Mouse (Mus musculus) cerebellum, adult 8-10 months (tissue): ENCODE measurements around the gene Dnase1l1.

Source experiments
- DNase-seq: peaks from one replicate; pipeline ENCODE4 v3.0.0; 2022

Gene Dnase1l1

GRCm38 (mm10) chrX:74269736-74270061, 12.4 kb downstream of the Dnase1l1 start:
- DNase-seq, result peak; percentile 34

GRCm38 (mm10) chrX:74257746-74258145, 24.4 kb downstream of the Dnase1l1 start:
- DNase-seq, result no peak

GRCm38 (mm10) chrX:74254888-74255565, 27.1 kb downstream of the Dnase1l1 start:
- DNase-seq, result no peak

GRCm38 (mm10) chrX:74254153-74254887, 27.8 kb downstream of the Dnase1l1 start, which contains the start of gene Emd:
Gene Emd, plus strand, starts transcription at chrX:74254687.
- DNase-seq, result peak; percentile 82

GRCm38 (mm10) chrX:74249615-74250014, 32.5 kb downstream of the Dnase1l1 start, which contains the start of gene Flna:
Gene Flna, minus strand, starts transcription at chrX:74249820.
- peak; percentile 67 for DNase-seq

GRCm38 (mm10) chrX:74248651-74249050, 33.5 kb downstream of the Dnase1l1 start:
- DNase-seq, result peak; percentile 50

GRCm38 (mm10) chrX:74246693-74247092, 35.4 kb downstream of the Dnase1l1 start:
- peak; percentile 28 for DNase-seq

GRCm38 (mm10) chrX:74246213-74246681, 35.9 kb downstream of the Dnase1l1 start:
- DNase-seq, result peak; percentile 78

GRCm38 (mm10) chrX:74245687-74246086, 36.5 kb downstream of the Dnase1l1 start:
- peak; percentile 66 for DNase-seq

GRCm38 (mm10) chrX:74245107-74245506, 37.0 kb downstream of the Dnase1l1 start:
- DNase-seq, result no peak

GRCm38 (mm10) chrX:74244614-74245083, 37.5 kb downstream of the Dnase1l1 start:
- no peak for DNase-seq

- no peak for DNase-seq
These were observed 38.3 kb downstream of the Dnase1l1 start for GRCm38 (mm10) chrX:74243807-74244206.

- DNase-seq, result no peak
These were observed 38.7 kb downstream of the Dnase1l1 start for GRCm38 (mm10) chrX:74243396-74243795.

- no peak for DNase-seq
These were observed 41.8 kb downstream of the Dnase1l1 start for GRCm38 (mm10) chrX:74240332-74240731.

- DNase-seq, result no peak
These were observed 48.9 kb downstream of the Dnase1l1 start for GRCm38 (mm10) chrX:74233196-74233595.

GRCm38 (mm10) chrX:74230038-74230437, 52.1 kb downstream of the Dnase1l1 start:
- no peak for DNase-seq
